10 mouse cellular contexts compared by ENCODE assay signal in the genomic region with DNA sequence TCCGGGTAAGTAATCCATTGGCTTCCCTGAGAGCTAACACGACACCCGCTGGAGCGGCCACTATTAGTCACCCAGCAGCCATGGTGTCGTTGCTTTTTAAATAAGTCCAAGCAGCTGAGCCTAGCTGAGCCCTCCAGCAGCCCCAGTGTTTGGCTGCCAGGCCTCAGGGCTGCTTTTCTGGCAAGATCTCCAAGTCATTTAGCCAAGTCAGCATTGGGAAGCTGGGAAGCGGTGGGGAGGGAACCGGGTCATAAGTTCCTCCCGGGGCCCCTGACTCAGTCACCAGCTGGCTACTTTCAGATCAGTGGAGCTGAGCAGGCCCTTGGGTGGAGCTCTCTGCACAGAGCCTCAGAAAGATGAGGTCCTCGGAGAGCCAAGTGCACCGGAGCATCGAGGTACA. TPM values are rescaled to one million over a fixed set of nuclear protein-coding genes. Genes with fewer than 3 reads are reported as not detected.
A peak's percentile ranks its signal among the peaks of the same experiment; 100 is the strongest.
DNase-seq lines count a peak whose midpoint lies in the region; ATAC-seq and TF ChIP-seq lines count a peak whose summit lies in the region.
"Had no signal": no experiment of that assay in that cellular context is flagged by ENCODE, and none has a peak within 500 bp of the region (broad histone marks: within the 10 kb centered on the region; RNA-seq: fewer than 3 reads in every experiment).

No protein-coding gene starts in this region.

- H3K4me1 ChIP-seq in hindbrain, postnatal 0 days (ENCODE audit: insufficient read depth, low read length) = no peaks in the 10 kb centered on the region
- no peaks in the 10 kb centered on the region for H3K4me1 ChIP-seq in hindbrain, embryonic 11.5 days (replicated peaks; ENCODE audit: control insufficient read depth, insufficient read depth, low read length)
- peaks cover 13% of the 10 kb centered on the region for H3K4me1 ChIP-seq in cerebellum, adult 2 months (ENCODE audit: control insufficient read depth, insufficient read depth, low read length)
- H3K4me1 ChIP-seq: midbrain, embryonic 13.5 days had no signal

- ATAC-seq in hindbrain, postnatal 0 days = peak; percentile 76; the same call in 1 of the 2 replicates
- ATAC-seq in hindbrain, embryonic 11.5 days (ENCODE audit: low FRiP score) = no peak
- ATAC-seq: midbrain, embryonic 13.5 days had no signal

- H3K4me2 ChIP-seq in hindbrain, postnatal 0 days (ENCODE audit: low read depth, low read length) = no peak overlapping the region
- no peak overlapping the region for H3K4me2 ChIP-seq in hindbrain, embryonic 11.5 days (replicated peaks; ENCODE audit: low read depth, low read length)
- H3K4me2 ChIP-seq: embryonic facial prominence, embryonic 15.5 days; midbrain, embryonic 13.5 days had no signal

- peak overlapping the region; percentile 6; the same call in 1 of the 2 replicates for H3K27ac ChIP-seq in hindbrain, postnatal 0 days
- no peak overlapping the region for H3K27ac ChIP-seq in hindbrain, embryonic 11.5 days (ENCODE audit: low read depth, low read length)
- no peak overlapping the region for H3K27ac ChIP-seq in cerebellum, adult 2 months (ENCODE audit: insufficient read depth, low read length)
- H3K27ac ChIP-seq: embryonic facial prominence, embryonic 15.5 days; midbrain, embryonic 13.5 days had no signal

- H3K9me3 ChIP-seq in hindbrain, postnatal 0 days (ENCODE audit: low read length) = no peaks in the 10 kb centered on the region
- no peaks in the 10 kb centered on the region for H3K9me3 ChIP-seq in hindbrain, embryonic 11.5 days (ENCODE audit: control insufficient read depth, low read length)
- H3K9me3 ChIP-seq: embryonic facial prominence, embryonic 15.5 days; midbrain, embryonic 13.5 days had no signal

- TF ChIP-seq CTCF in hindbrain, postnatal 0 days (IDR thresholded peaks at IDR 0.05; ENCODE audit: low read depth) = no peak
- TF ChIP-seq CTCF in cerebellum, adult 2 months (IDR thresholded peaks at IDR 0.05; ENCODE audit: borderline replicate concordance, insufficient read depth, low read depth, low read length) = no peak

- peak; percentile 79 for DNase-seq in hindbrain, postnatal 0 days (ENCODE audit: low spot score)
- DNase-seq in hindbrain, embryonic 11.5 days (ENCODE audit: low spot score) = no peak
- DNase-seq in cerebellum, adult 2 months = peak; percentile 44 to 67
- peak; percentile 56 to 71 for DNase-seq in heart, postnatal 36 days
- peak; percentile 56 for DNase-seq in lung, postnatal 36 days
- no peak for DNase-seq in retina, postnatal 1 day
- no peak for DNase-seq in layer of hippocampus, adult 9-11 months
- DNase-seq in left cerebral cortex, adult 8-10 months (ENCODE audit: low spot score in 2 of 2) = no peak

- no peak overlapping the region for H3K4me3 ChIP-seq in hindbrain, postnatal 0 days (ENCODE audit: low read length)
- H3K4me3 ChIP-seq in hindbrain, embryonic 11.5 days (ENCODE audit: low read depth, low read length) = no peak overlapping the region
- H3K4me3 ChIP-seq in cerebellum, adult 2 months (replicated peaks; ENCODE audit: insufficient read depth, low read depth, low read length) = no peak overlapping the region
- H3K4me3 ChIP-seq: embryonic facial prominence, embryonic 15.5 days; midbrain, embryonic 13.5 days had no signal

- no peak overlapping the region for H3K9ac ChIP-seq in hindbrain, postnatal 0 days (replicated peaks; ENCODE audit: low read length)
- no peak overlapping the region for H3K9ac ChIP-seq in hindbrain, embryonic 11.5 days (ENCODE audit: low read depth, low read length)
- H3K9ac ChIP-seq: embryonic facial prominence, embryonic 15.5 days; midbrain, embryonic 13.5 days had no signal

- WGBS in hindbrain, postnatal 0 days = 46% methylated on average over 11 of the region's 11 CpGs
- 84% methylated on average over 11 of the region's 11 CpGs for WGBS in hindbrain, embryonic 11.5 days
- 6% methylated on average over 11 of the region's 11 CpGs for WGBS in cerebellum, adult 2 months

- H3K27me3 ChIP-seq in hindbrain, postnatal 0 days (ENCODE audit: insufficient read depth, low read length) = no peaks in the 10 kb centered on the region
- H3K27me3 ChIP-seq in hindbrain, embryonic 11.5 days (ENCODE audit: control insufficient read depth, insufficient read depth, low read length) = no peaks in the 10 kb centered on the region
- H3K27me3 ChIP-seq in cerebellum, adult 2 months (ENCODE audit: control insufficient read depth, insufficient read depth, low read length) = no peaks in the 10 kb centered on the region
- H3K27me3 ChIP-seq: embryonic facial prominence, embryonic 15.5 days; midbrain, embryonic 13.5 days had no signal

- no peak for TF ChIP-seq POLR2A in cerebellum, adult 2 months (IDR thresholded peaks at IDR 0.05; ENCODE audit: borderline replicate concordance, insufficient read depth, low read length)

- no peaks in the 10 kb centered on the region for H3K36me3 ChIP-seq in hindbrain, postnatal 0 days (ENCODE audit: insufficient read depth, low read length)
- no peaks in the 10 kb centered on the region for H3K36me3 ChIP-seq in hindbrain, embryonic 11.5 days (ENCODE audit: control insufficient read depth, insufficient read depth, low read length)
- H3K36me3 ChIP-seq: embryonic facial prominence, embryonic 15.5 days; midbrain, embryonic 13.5 days had no signal

- intact Hi-C loops in heart, postnatal 36 days (cut with DNase I) = no loop called here

RNA-seq across cellular contexts. Expression of gene Adamts14, which starts 12.0 kb away (rescaled TPM):
- 1.5 and 1.8 TPM in 2 replicates for total RNA-seq in hindbrain, postnatal 0 days (2014; rRNA removed)
- polyA plus RNA-seq in hindbrain, postnatal 0 days (2015; fragmentation: Nextera tagmentation; extraction: Ambion mirVana) = 0.36 and 0.37 TPM in 2 replicates
- 0.22 and 0.37 TPM in 2 replicates for polyA plus RNA-seq in hindbrain, embryonic 11.5 days (2014; fragmentation: Nextera tagmentation; extraction: Ambion mirVana)
- 0.23 and 0.30 TPM in 2 replicates for polyA plus RNA-seq in cerebellum, adult 2 months (2012; rRNA removed)
- 1 to 10 TPM in 1 of 2 experiments, under 1 TPM in 1; 0.83 to 1.9 TPM for total RNA-seq in heart, postnatal 36 days (2021)
- total RNA-seq in left cerebral cortex, adult 8-10 months (2022) = under 1 TPM; 0.09 to 0.27 (median 0.18) TPM

RNA-seq across cellular contexts. Expression of gene Prf1, which starts 12.4 kb away (rescaled TPM):
- not detected in 2 replicates for total RNA-seq in hindbrain, postnatal 0 days (2014; rRNA removed)
- polyA plus RNA-seq in hindbrain, postnatal 0 days (2015; fragmentation: Nextera tagmentation; extraction: Ambion mirVana) = not detected in 2 replicates
- 0.17 TPM in 1 of 2 replicates, not detected in the other for polyA plus RNA-seq in hindbrain, embryonic 11.5 days (2014; fragmentation: Nextera tagmentation; extraction: Ambion mirVana)
- 0.14 TPM in 1 of 2 replicates, not detected in the other for polyA plus RNA-seq in cerebellum, adult 2 months (2012; rRNA removed)
- total RNA-seq in heart, postnatal 36 days (2021) = under 1 TPM in 1 of 2 experiments, not detected in 1; 0.11 TPM
- total RNA-seq in left cerebral cortex, adult 8-10 months (2022) = not detected
- polyA plus RNA-seq: embryonic facial prominence, embryonic 15.5 days; midbrain, embryonic 13.5 days had no signal

Comparison
In these comparisons a context has a peak if more than half of its experiments do, and no peak if none do; other contexts are left out.
1. DNase-seq: peak in hindbrain, postnatal 0 days (single experiment), cerebellum, adult 2 months (2 of 2), heart, postnatal 36 days (2 of 2) and lung, postnatal 36 days (single experiment); none in hindbrain, embryonic 11.5 days (single experiment), retina, postnatal 1 day (single experiment), layer of hippocampus, adult 9-11 months (single experiment) and left cerebral cortex, adult 8-10 months (0 of 2).